Mouse (Mus musculus) pancreas, adult 10 weeks (tissue): ENCODE data around the gene Aplp2. TPM values are rescaled to one million over a fixed set of nuclear protein-coding genes. Genes with fewer than 3 reads are reported as not detected.

Experiments used
- polyA plus RNA-seq: library from polyadenylated mRNA; stranded (reverse); fragments of 350-450 nt; fragmentation: Illumina TruSeq; extraction: RNeasy Lipid Tissue Mini Kit (QIAGEN cat#74804); gene quantifications from one replicate; pipeline ENCODE4 v1.2.3, GENCODE M21; 2015; ENCODE audit warnings: low read depth, low replicate concordance; ENCODE audit not compliant: insufficient read depth

The Aplp2 gene
- 81.9 TPM for polyA plus RNA-seq

DNA sequence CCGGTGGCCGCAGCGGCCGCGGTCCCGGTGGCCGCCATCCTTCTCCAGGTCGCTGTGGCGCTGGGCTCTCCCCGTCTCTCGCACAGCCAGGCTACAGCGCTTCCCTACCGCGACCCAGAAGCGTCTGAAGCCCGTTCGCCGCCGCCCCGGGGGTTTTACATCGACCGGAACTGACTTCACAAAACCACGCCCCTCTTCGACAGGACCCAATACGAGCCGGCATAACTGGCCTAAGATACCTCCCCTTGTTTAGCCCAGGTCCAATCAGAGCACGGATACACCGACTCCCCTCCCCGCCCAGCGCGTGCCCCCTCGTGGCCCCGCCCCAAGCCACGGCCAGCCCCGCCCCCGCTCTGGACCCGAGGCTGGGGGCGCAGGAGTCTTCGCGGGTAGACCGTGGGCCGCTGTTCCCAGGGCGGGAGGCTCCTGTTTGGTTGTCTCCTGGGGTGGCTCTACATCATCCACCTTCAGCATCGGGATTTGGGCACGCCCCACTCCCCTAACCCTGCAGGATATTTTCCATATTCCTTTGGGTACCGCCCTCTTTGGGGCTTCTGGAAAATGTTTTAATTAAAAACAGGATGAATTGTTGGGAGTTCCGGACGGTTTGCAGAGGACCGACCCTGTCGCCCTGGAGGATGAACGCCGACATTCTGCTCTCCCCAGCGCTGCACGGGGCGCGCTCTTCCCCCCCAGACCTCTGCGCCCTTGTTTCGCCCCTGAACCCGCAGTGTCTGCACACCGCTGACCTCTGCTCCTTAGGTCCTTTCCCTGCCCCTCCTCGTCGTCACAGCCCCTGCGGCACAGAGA lies at the start of gene Aplp2:
TSS of gene Aplp2 (minus strand) at position 126 of the 810 bp plus-strand sequence.

DNA sequence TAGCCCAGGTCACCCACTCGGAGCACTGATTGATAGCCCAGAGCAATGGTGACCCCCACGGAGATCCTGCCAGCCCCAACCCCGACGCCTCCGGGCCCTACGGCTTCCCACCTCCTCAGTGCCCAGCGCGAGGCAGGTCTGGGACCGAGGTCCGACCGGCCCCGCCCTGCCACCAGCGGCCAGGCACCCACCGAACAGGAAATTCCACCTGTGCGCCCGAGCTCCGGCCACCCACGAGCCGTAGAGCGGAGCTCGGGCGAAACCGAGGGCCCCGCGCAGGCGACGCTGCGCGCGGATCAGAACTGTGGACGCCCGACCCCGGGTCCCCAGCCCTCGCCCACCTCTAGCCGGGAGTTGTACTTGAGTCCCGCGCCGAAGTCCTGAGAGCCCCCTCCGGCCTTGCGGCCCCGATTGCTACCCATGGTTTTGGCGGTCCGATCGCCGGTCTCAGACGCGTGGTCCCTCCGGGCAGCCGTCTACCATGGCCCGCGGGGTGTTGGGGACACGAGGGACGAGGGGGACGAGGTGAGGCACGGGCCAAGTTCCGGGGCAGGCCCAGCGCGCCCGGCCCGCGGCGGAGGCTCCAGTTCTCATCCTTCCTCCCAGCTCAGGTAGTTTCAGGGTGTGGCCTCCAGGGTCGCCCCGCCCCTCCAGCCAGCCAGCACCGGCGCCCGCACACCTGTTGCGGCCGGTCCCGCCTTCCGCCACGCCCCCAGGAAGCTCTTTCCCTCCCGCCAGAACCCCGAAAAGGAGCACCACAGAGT lies 80.2 kb downstream of the Aplp2 start, which contains the start of gene St14:
TSS of gene St14 (minus strand) at position 649 of the 764 bp plus-strand sequence.

Other genes with a start within 250 kb of the Aplp2 start
- gene Zbtb44, start 181.2 kb downstream of the Aplp2 start, polyA plus RNA-seq, result 3.7 TPM
- 9.6 TPM for gene St14, start 80.0 kb downstream of the Aplp2 start, polyA plus RNA-seq
- gene Prdm10, start 68.7 kb upstream of the Aplp2 start, polyA plus RNA-seq, result 1.3 TPM
- gene Nfrkb, start 174.4 kb upstream of the Aplp2 start, polyA plus RNA-seq, result 4.9 TPM